Mouse (Mus musculus) hindlimb bud, embryonic 11.5 days (tissue): Measurements from ENCODE around the gene Tcl1b3.
"Not testable (repeated sequence)": the region's sequence is repeated elsewhere in the genome, so short reads cannot be mapped to it uniquely, and the experiment has no call there.

ENCODE experiments used
- DNase-seq: peaks from one replicate; pipeline ENCODE4 v3.0.0-alpha.2; 2012; ENCODE audit warnings: low read depth, low spot score; ENCODE audit errors: extremely low spot score

The Tcl1b3 gene

DNA sequence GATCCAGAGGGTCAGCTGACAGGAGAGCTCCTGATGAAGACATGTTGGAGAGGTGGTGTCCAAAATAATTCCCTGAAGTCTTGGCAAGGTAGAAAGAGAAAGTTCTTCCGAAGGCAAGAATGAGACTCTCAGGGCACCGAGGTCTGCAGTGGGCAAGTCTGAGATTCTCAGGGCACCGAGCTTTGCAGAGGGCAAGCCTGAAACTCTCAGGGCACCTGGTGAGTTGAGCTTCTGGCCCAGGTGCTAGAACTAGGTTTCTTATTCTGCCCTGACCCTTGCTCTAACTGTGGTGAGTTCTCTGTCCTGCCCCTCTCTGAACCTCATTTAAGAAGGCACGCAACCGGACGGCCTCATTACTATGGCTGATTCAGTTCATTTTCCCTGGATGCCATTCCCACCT lies at the start of gene Tcl1b3:
Gene Tcl1b3 (plus strand): TSS at position 301 of the 400 bp plus-strand sequence.
- DNase-seq: not testable (repeated sequence)

DNA sequence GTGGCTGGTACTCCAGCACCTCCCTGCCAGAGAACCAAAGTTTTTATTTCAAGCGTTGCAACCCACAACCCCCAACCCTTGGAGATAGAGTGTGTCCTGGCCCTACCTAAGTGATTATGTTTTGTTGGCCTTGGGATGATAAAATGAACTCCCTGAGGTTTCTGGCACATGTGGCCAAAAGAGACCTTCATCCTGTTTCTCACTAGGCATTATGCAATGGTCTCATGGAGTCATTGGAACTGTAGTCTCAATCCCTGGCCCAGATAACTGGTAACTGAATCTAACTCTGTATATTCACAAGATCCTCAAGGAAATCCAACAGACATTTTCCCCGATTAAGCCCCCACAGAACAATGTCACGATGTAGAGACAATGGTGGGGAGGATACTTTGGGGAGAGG lies 47.7 kb upstream of the Tcl1b3 start:
- DNase-seq: no peak

DNA sequence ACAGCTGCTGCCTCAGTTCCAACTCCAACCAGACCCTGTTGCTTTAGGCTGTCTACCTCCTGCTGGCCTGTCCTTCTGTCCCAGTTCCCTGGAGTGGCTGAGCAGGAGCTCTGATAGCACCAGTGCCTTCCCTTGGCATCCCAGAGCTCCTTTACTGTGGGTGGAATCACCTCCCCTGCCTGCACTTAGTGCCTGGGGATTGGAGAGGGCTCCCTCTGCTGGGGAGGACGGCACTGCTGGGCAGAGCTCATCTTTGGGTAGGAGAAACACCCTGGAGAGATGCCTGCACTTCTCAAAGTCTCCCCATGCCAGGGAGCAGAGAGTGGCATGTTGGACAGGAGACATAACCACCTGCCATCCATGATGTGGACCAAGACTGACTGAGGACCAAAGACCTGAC lies 45.9 kb upstream of the Tcl1b3 start:
- not testable (repeated sequence) for DNase-seq

DNA sequence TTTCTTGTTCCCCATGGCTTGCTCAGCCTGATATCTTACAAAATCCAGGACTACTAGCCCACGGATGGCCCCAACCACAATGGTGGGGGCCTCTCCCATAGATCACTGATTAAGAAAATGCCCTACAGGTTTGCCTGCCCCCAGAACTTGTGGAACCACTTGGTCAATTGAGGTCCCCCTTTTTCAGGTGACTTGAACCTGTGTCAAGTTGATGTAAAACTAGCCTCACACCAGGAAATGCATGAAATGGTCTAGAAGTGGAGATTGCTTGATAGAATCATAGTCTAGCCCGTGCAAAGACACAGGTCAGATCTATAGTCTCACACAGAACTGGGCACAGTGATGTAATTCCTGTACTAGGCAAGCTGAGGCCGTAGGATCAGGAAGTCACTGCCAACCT lies 45.1 kb upstream of the Tcl1b3 start, which contains the start of gene Tcl1b2:
Gene Tcl1b2 (plus strand): TSS at position 301 of the 400 bp plus-strand sequence.
- no peak for DNase-seq

DNA sequence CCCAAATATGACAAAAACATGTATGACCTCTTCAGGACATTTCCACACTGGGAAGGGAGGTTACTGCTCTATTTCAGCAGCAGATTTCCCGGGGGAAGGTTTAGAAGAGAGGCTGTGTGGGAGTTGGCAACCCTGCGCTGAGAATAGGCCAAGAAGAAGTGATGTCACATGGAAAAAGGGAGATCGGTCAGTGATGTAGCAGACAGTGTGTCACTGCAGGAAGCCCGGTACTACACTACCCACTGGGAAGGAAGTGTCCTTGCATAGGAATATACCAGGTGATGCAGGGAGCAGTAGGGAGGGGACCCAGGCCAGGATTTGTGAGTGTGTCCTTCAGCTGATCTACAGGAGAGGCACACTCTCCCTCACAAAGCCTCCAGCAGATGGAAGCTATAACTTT lies 35.6 kb upstream of the Tcl1b3 start:
- DNase-seq: not testable (repeated sequence)

DNA sequence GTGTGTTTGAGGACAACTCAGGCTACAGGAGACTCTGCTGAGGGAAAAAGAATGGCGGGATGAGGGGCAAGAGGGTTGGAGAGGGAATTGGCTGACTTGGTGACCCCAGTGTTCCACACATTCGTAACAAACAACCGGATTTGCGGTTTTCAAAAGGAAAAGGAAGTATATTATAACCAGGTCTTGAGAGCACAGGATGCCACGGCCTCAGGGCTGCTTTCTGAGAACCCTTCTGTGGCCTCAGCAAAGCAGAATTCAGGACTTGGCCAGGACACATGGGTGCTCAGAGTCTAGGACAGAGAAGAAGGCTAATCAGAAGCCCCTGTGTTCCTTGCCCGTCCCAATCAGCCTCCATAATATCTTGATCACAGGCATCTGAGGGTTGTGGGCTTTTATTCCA lies 32.0 kb upstream of the Tcl1b3 start:
- no peak for DNase-seq

DNA sequence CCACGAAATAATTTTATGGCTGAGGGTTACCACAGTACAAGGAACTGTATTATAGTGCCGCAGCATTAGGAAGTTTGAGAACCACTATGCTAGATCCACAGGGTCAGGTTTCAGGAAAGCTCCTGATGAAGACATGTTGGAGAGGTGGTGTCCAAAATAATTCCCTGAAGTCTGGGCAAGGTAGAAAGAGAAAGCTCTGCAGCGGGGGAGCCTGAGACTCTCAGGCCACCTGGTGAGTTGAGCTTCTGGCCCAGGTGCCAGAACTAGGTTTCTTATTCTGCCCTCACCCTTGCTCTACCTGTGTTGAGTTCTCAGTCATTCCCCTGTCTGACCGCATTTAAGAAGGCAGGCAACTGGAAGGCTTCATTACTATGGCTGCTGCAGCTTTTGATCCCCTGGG lies 31.5 kb upstream of the Tcl1b3 start, which contains the start of gene Tcl1b1:
Gene Tcl1b1 (plus strand): TSS at position 301 of the 400 bp plus-strand sequence.
- DNase-seq: no peak

DNA sequence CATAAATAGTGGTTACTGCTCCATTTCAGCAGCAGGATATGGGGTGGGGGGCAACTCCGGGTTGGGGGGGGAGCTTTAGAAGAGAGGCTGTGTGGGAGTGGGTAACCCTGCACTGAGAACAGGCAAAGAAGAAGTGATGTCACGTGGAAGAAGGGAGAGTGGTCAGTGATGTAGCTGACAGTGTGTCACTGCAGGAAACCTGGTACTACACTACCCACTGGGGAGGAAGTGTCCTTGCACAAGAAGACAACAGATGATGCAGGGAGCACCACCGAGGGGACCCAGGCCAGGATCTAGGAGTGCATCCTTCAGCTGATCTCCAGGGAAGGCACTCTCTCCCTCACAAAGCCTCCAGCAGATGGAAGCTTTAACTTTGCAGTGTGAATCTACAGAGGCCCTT lies 24.1 kb upstream of the Tcl1b3 start:
- DNase-seq: no peak

DNA sequence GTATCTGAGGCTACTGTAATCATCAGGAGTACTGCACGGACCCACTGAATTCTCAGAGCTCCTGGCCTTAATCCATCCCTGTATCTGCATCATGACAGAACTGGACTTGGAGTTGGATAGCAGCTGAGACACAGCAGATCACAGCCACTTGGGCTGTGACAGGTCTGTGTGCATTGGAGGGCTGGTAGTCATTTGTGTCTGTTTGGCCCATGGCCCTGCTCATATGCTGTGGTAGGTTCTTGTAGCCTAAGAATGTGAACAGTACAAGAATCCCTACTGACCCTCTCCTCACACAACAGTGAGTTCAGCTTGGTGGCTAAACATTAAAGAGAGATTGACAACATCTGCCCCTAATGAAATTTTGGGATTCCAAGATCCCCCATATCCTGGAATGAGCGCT lies 17.5 kb upstream of the Tcl1b3 start:
- DNase-seq: no peak

DNA sequence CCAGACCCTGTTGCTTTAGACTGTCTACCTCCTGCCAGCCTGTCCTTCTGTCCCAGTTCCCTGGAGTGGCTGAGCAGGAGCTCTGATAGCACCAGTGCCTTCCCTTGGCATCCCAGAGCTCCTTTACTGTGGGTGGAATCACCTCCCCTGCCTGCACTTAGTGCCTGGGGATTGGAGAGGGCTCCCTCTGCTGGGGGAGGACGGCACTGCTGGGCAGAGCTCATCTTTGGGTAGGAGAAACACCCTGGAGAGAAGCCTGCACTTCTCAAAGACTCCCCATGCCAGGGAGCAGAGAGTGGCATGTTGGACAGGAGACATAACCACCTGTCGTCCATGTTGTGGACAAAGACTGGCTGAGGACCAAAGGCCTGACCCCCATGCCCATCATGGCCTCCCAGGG lies 16.5 kb upstream of the Tcl1b3 start:
- not testable (repeated sequence) for DNase-seq

DNA sequence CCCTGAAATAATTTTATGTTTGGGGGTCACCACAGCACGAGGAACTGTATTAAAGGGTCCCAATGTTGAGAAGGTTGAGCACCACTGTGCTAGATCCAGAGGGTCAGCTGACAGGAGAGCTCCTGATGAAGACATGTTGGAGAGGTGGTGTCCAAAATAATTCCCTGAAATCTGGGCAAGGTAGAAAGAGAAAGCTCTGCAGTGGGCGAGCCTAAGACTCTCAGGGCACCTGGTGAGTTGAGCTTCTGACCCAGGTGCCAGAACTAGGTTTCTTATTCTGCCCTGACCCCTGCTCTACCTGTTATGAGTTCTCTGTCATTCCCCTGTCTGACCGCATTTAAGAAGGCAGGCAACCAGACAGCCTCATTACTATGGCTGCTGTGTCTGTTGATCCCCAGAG lies 14.8 kb upstream of the Tcl1b3 start, which contains the start of gene Tcl1b5:
Gene Tcl1b5 (plus strand): TSS at position 301 of the 400 bp plus-strand sequence.
- DNase-seq: not testable (repeated sequence)

DNA sequence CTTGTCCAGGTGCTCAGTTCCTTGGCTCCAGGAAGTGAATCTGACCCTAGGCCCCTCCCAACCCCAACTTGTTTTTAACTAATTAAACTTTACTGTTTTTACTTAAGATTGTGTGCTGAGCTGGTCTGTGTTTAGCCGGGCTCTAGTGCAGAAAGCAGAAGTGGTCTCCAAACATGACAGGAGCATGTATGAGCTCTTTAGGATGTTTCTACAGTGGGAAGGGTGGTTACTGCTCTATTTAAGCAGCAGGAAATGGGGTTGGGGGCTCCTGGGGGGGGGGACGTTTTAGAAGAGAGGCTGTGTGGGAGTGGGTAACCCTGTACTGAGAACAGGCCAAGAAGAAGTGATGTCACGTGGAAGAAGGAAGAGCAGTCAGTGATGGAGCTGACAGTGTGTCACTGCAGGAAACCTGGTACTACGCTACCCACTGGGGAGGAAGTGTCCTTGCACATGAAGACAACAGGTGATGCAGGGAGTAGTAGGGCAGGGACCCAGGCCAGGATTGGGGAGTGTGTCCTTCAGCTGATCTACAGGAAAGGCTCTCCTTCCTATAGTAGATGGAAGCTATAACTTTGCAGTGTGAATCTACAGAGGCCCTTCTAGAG lies 9.7 kb upstream of the Tcl1b3 start:
- DNase-seq: not testable (repeated sequence)

DNA sequence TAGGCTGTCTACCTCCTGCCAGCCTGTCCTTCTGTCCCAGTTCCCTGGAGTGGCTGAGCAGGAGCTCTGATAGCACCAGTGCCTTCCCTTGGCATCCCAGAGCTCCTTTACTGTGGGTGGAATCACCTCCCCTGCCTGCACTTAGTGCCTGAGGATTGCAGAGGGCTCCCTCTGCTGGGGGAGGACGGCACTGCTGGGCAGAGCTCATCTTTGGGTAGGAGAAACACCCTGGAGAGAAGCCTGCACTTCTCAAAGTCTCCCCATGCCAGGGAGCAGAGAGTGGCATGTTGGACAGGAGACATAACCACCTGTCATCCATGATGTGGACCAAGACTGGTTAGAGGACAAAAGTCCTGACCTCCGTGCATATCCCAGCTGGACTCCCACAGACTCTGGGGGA lies 1.9 kb upstream of the Tcl1b3 start:
- DNase-seq: not testable (repeated sequence)

DNA sequence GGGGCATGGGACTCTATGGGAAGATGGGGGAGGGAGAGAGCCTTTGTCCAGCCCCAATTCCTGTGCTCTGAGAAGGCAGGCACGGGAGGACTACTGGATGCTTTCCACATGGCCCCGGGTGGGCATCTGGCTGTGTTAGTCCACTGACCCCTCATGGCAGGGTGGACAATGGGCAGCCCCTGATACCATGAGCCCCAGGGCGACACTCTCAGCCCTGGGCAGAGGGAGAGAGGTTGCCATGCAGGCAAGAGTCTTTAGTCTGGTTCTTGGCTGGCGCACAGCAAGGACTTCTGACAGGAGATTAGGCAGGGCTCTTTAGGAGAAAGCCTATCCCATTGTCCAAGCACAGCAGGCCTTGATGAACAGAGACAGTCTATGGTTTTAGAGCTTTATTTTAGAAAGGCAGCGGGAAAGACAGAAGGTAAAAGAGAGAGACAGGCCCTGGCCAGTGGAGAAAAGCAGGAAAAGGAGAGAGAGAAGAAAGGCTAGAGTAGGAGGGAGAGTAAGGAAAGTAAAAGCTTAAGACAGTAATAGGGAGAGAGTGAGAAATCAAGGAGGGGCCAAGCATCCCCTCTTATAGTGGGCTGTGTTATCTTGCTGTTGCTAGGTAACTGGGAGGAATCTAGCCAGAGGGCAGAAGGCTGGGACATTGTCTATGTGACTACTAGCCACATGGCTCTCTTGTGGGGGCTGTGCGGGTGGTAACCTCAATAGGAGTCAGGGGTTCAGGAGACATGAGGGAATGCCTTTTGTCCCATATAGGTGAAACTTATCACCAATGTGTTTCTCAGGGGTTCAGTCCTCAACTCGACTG lies 9.0 kb downstream of the Tcl1b3 start:
- DNase-seq: not testable (repeated sequence)

DNA sequence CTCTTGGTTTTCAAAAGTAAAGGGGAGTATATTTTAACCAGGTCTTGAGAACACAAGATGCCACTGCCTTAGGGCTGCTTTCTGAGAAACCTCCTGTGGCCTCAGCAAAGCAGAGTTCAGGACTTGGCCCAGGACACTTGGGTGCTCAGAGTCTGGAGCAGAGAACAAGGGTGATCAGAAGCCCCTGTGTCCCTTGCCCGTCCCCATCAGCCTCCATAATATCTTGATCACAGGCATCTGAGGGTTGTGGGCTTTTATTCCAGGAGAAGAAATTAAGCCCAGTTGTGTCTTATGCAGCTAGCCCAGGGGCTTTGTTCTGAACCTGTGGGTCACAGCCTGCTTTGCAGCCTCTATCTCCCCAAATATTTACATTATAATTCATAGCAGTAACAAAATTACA lies 10.8 kb downstream of the Tcl1b3 start, which contains the start of gene Tcl1b4:
Gene Tcl1b4 (plus strand): TSS at position 301 of the 400 bp plus-strand sequence.
- DNase-seq: not testable (repeated sequence)

DNA sequence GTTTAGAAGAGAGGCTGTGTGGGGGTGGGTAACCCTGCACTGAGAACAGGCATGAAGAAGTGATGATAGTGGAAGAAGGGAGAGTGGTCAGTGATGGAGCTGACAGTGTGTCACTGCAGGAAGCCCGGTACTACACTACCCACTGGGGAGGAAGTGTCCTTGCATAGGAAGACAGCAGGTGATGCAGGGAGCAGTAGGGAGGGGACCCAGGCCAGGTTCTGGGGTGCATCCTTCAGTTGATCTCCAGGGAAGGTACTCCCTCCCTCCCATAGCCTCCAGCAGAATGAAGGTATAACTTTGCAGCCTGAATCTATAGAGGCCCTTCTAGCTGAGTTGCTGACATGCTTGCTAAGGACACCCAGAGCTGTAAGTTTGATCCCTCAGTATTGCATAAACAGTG lies 16.2 kb downstream of the Tcl1b3 start:
- DNase-seq: no peak

DNA sequence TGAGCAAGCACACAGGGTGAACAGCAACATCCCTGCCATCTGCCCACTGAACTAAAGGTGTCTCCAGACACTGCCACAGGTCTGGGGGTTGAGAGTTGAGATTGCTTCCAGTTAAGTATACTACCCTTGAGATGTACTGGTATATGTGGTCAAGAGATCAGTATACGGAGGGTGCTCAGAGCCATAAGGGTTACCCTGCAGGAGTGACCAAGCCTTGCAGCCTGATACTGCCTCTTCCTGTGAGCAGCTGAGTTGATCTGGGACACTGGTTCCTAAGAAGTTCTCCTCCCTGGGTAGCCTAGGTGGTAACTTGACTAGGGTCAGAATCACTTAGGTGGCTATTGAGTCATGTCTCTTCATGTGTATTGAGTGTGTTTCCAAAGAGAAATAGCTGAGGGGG lies 17.6 kb downstream of the Tcl1b3 start:
- DNase-seq: no peak

DNA sequence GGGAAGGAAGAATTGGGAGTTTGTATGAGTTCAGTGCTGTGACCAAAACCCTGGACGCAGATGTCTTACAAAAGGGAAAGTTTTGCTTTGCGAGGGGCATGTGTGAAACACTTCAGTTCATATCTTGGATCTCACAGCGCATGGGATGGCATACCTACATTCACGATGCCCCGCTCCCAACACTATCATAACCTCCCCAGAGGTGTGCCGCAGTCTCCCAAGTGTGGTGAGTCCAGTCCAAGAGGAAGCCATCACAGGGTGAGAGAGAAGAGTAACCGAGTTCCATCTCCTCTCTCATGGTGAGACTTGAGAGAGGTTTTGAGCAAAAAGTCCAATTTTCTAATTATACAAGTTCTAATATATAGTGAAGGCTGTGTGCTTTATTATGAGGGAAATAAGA lies 18.4 kb downstream of the Tcl1b3 start:
- no peak for DNase-seq

DNA sequence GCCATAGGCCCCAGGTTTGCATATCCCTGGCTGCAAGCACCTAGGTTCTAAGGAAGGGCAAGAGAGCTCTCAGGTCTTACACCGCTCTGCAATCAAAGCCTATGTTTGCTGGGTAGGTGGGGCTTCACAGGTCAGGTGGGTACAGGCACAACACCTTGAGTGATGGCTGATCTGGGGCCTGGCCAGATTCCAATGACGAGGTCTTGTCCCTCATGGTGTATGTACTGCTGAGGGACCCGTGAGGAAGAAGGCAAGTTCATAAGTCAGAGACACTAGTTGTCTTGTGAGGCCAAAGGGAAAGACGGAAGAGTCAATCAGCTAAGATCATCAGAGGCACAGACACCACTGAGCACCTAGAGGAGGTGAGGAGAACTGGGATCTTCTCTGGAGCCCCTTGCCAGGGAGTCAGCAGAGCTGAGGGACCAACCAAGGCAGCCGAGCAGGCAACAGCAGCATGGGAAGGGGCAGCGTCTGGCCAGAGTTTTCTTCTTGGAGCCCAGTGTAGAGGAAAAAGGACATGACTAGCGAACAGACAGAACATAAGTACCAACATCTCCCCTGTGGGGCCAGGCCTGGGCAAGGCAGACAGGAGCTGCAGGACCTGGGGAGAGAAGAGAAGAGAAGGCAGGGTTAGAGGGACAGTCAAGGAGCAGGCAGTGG lies 26.4 kb downstream of the Tcl1b3 start:
- DNase-seq: no peak

DNA sequence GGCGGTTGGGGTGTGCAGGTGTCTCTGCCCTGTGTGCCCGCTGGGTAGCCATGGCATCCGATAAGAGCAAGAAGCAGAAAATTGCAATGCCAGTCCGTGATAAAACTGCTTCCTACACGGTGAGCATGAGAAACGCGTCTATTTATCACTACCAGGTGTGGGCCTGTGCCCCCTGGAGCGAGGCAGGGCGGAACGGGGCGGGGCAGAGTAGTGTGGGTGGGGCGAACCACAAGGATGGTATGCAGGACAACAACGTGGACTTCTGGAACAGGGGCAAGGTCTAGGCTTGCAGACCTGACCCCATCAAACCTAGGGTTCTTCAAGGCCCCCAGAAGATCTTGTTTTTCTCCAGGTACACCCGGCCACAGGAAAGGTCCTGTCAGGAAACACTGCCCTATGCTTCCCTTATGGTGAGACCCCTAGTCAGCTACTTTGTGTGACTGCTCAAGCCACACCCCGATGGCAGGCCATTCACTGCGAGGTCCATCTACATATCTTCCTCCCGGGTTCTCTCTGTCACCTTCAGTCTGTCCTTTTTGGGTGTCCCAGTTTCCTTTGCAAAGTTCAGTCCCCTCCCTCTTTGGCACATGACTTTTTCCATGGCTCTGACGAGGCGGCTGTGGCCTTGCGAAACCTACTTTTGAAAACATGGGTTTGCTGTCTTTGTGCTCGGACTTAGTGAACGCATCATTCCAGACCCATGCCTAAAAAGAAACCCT lies 31.9 kb downstream of the Tcl1b3 start, which contains the start of gene Tcl1:
Gene Tcl1 (minus strand): TSS at position 193 of the 719 bp plus-strand sequence.
- DNase-seq: no peak
